In genomic region chr19:4755565-4756192, GRCm38 (mm10) we compare ENCODE assay signal across 7 mouse cellular contexts. TPM values are rescaled to one million over a fixed set of nuclear protein-coding genes. Genes with fewer than 3 reads are reported as not detected.
DNase-seq lines count a peak whose midpoint lies in the region; ATAC-seq lines count a peak whose summit lies in the region.

No protein-coding gene starts in this region.

- ATAC-seq in granulocyte monocyte progenitor cell, adult 5-6 weeks (replicated peaks; ENCODE audit: poor library complexity, severe bottlenecking), result peak; percentile 72
- ATAC-seq in midbrain, embryonic 13.5 days, result peak; percentile 75

- WGBS in limb, embryonic 10.5 days, result under 1% methylated on average over 10 of the region's 10 CpGs
- WGBS in midbrain, embryonic 13.5 days, result under 1% methylated on average over 10 of the region's 10 CpGs

- H3K9ac ChIP-seq in midbrain, embryonic 13.5 days (replicated peaks), result peak overlapping the region; percentile 90

- peak overlapping the region; percentile 85 for H3K4me3 ChIP-seq in limb, embryonic 10.5 days
- H3K4me3 ChIP-seq in midbrain, embryonic 13.5 days (replicated peaks), result peak overlapping the region; percentile 78

- H3K27ac ChIP-seq in limb, embryonic 10.5 days, result peak overlapping the region; percentile 99
- H3K27ac ChIP-seq in midbrain, embryonic 13.5 days, result peak overlapping the region; percentile 98

- H3K4me2 ChIP-seq in midbrain, embryonic 13.5 days (replicated peaks), result peak overlapping the region; percentile 75

- no peaks in the 10 kb centered on the region for H3K27me3 ChIP-seq in limb, embryonic 10.5 days (ENCODE audit: low read depth, poor library complexity, severe bottlenecking)
- no peaks in the 10 kb centered on the region for H3K27me3 ChIP-seq in midbrain, embryonic 13.5 days

- no peaks in the 10 kb centered on the region for H3K9me3 ChIP-seq in limb, embryonic 10.5 days (replicated peaks)
- H3K9me3 ChIP-seq in midbrain, embryonic 13.5 days, result no peaks in the 10 kb centered on the region

- H3K4me1 ChIP-seq in limb, embryonic 10.5 days, result peaks cover 15% of the 10 kb centered on the region
- peaks cover 35% of the 10 kb centered on the region for H3K4me1 ChIP-seq in midbrain, embryonic 13.5 days (replicated peaks)

- peaks cover 41% of the 10 kb centered on the region for H3K36me3 ChIP-seq in limb, embryonic 10.5 days
- H3K36me3 ChIP-seq in midbrain, embryonic 13.5 days, result peaks cover 35% of the 10 kb centered on the region

- DNase-seq in adrenal gland, adult 8-10 months, result peak; percentile 84
- DNase-seq in embryo, embryonic 9.5 days (ENCODE audit: extremely low spot score), result peak; percentile 87
- DNase-seq in kidney, adult 11 months, result peak; percentile 89
- peak; percentile 89 for DNase-seq in limb, embryonic 10.5 days (ENCODE audit: low spot score)
- peak; percentile 84 for DNase-seq in spleen, adult 12 weeks (ENCODE audit: low spot score)

RNA-seq across cellular contexts. Expression of gene Rbm4b, which starts 0.6 kb away (rescaled TPM):
- 10 to 100 TPM; 14.3 to 16.5 (median 16.1) TPM for total RNA-seq in adrenal gland, adult 8-10 months (2022)
- 7.1 and 11.0 TPM in 2 replicates for total RNA-seq in granulocyte monocyte progenitor cell, adult 5-6 weeks (2014; fragmentation: Nextera tagmentation)
- total RNA-seq in granulocyte monocyte progenitor cell, adult 5-6 weeks (2017), result 9.8 and 17.5 TPM in 2 replicates
- polyA plus RNA-seq in limb, embryonic 10.5 days (2016; fragmentation: Nextera tagmentation; extraction: Ambion mirVana), result 87.3 and 113 TPM in 2 replicates
- 220 TPM in 2 replicates for polyA plus RNA-seq in midbrain, embryonic 13.5 days (2015; fragmentation: Nextera tagmentation; extraction: Ambion mirVana)

RNA-seq across cellular contexts. Expression of gene Rbm4, which starts 38.0 kb away (rescaled TPM):
- total RNA-seq in adrenal gland, adult 8-10 months (2022), result 10 to 100 TPM; 54.0 to 83.2 (median 62.0) TPM
- total RNA-seq in granulocyte monocyte progenitor cell, adult 5-6 weeks (2014; fragmentation: Nextera tagmentation), result 42.0 and 44.5 TPM in 2 replicates
- total RNA-seq in granulocyte monocyte progenitor cell, adult 5-6 weeks (2017), result 63.5 and 69.9 TPM in 2 replicates
- 91.5 and 108 TPM in 2 replicates for polyA plus RNA-seq in limb, embryonic 10.5 days (2016; fragmentation: Nextera tagmentation; extraction: Ambion mirVana)
- polyA plus RNA-seq in midbrain, embryonic 13.5 days (2015; fragmentation: Nextera tagmentation; extraction: Ambion mirVana), result 117 and 126 TPM in 2 replicates

RNA-seq across cellular contexts. Expression of gene Sptbn2, which starts 44.7 kb away (rescaled TPM):
- total RNA-seq in adrenal gland, adult 8-10 months (2022), result 1 to 10 TPM in 3 of 4 experiments, under 1 TPM in 1; 0.99 to 3.5 (median 1.6) TPM
- 0.23 TPM in 1 of 2 replicates, not detected in the other for total RNA-seq in granulocyte monocyte progenitor cell, adult 5-6 weeks (2014; fragmentation: Nextera tagmentation)
- not detected in 2 replicates for total RNA-seq in granulocyte monocyte progenitor cell, adult 5-6 weeks (2017)
- 3.4 and 4.2 TPM in 2 replicates for polyA plus RNA-seq in limb, embryonic 10.5 days (2016; fragmentation: Nextera tagmentation; extraction: Ambion mirVana)
- polyA plus RNA-seq in midbrain, embryonic 13.5 days (2015; fragmentation: Nextera tagmentation; extraction: Ambion mirVana), result 29.8 and 31.9 TPM in 2 replicates

RNA-seq across cellular contexts. Expression of gene Gm21992, which starts 55.7 kb away (rescaled TPM):
- total RNA-seq in adrenal gland, adult 8-10 months (2022), result 10 to 100 TPM; 20.7 to 31.8 (median 24.4) TPM
- 13.8 and 16.3 TPM in 2 replicates for total RNA-seq in granulocyte monocyte progenitor cell, adult 5-6 weeks (2014; fragmentation: Nextera tagmentation)
- 30.8 and 59.4 TPM in 2 replicates for total RNA-seq in granulocyte monocyte progenitor cell, adult 5-6 weeks (2017)
- 32.7 and 33.8 TPM in 2 replicates for polyA plus RNA-seq in limb, embryonic 10.5 days (2016; fragmentation: Nextera tagmentation; extraction: Ambion mirVana)
- polyA plus RNA-seq in midbrain, embryonic 13.5 days (2015; fragmentation: Nextera tagmentation; extraction: Ambion mirVana), result 30.9 and 33.4 TPM in 2 replicates

RNA-seq across cellular contexts. Expression of gene Rbm14, which starts 55.8 kb away (rescaled TPM):
- total RNA-seq in adrenal gland, adult 8-10 months (2022), result 10 to 100 TPM; 43.7 to 64.6 (median 53.9) TPM
- 51.0 and 59.2 TPM in 2 replicates for total RNA-seq in granulocyte monocyte progenitor cell, adult 5-6 weeks (2014; fragmentation: Nextera tagmentation)
- 23.3 and 27.2 TPM in 2 replicates for total RNA-seq in granulocyte monocyte progenitor cell, adult 5-6 weeks (2017)
- polyA plus RNA-seq in limb, embryonic 10.5 days (2016; fragmentation: Nextera tagmentation; extraction: Ambion mirVana), result 134 TPM in 2 replicates
- 74.8 and 82.3 TPM in 2 replicates for polyA plus RNA-seq in midbrain, embryonic 13.5 days (2015; fragmentation: Nextera tagmentation; extraction: Ambion mirVana)

Comparison
In these comparisons a context has a peak if more than half of its experiments do, and no peak if none do; other contexts are left out.
1. Peak in every context shown above with its lines: DNase-seq, ATAC-seq, H3K4me3 ChIP-seq and H3K27ac ChIP-seq.